Mouse (Mus musculus): Measurements from ENCODE around the gene Gmfb. TPM values are rescaled to one million over a fixed set of nuclear protein-coding genes. Genes with fewer than 3 reads are reported as not detected.
A peak's percentile ranks its signal among the peaks of the same experiment; 100 is the strongest.

The Gmfb gene
- polyA plus RNA-seq, 1 experiment, result 17.2 TPM

- H3ac ChIP-seq (ENCODE audit: control insufficient read depth, insufficient read length), result peak within 1 kb of the TSS; percentile 25
- TF ChIP-seq MYOD1 (IDR thresholded peaks at IDR 0.05; ENCODE audit: control insufficient read depth in 1 of 3, insufficient read length in 2 of 3, low read depth in 2 of 3) (no peak), REST (IDR thresholded peaks at IDR 0.05; ENCODE audit: insufficient read depth, insufficient read length) (no peak), E2F4 (IDR thresholded peaks at IDR 0.05; ENCODE audit: insufficient read depth) (peak; percentile 90), MYOG (IDR thresholded peaks at IDR 0.05; ENCODE audit: control insufficient read depth in 1 of 3, insufficient read depth in 1 of 3, insufficient read length in 2 of 3, low read depth in 2 of 3) (no peak), SRF (IDR thresholded peaks at IDR 0.05; ENCODE audit: control insufficient read depth, insufficient read length, low read depth) (no peak), POLR2AphosphoS2 (IDR thresholded peaks at IDR 0.05; ENCODE audit: insufficient read length, low read depth) (peak; percentile 76), POLR2A (IDR thresholded peaks at IDR 0.05; ENCODE audit: insufficient read length, low read depth) (peak; percentile 79)
- peak within 1 kb of the TSS; percentile 45 for H3K4me3 ChIP-seq
- H3K36me3 ChIP-seq (ENCODE audit: control insufficient read depth, insufficient read depth), result no peaks in the 10 kb centered on the region
- H3K79me2 ChIP-seq (ENCODE audit: control insufficient read depth, insufficient read depth), result no peaks in the 10 kb centered on the region
- H3K4me2 ChIP-seq (ENCODE audit: low read depth), result peak within 1 kb of the TSS; percentile 85
- H3K27me3 ChIP-seq (ENCODE audit: control insufficient read depth, insufficient read depth, insufficient read length), result no peaks in the 10 kb centered on the region
Measured at GRCm38 (mm10) chr14:46760355-46761029, 61.5 kb downstream of the Gmfb start, which contains the start of gene Cdkn3. Cdkn3 (plus strand) TSS chr14:46760541.

- no peaks in the 10 kb centered on the region for H3K27me3 ChIP-seq (ENCODE audit: control insufficient read depth, insufficient read depth, insufficient read length)
- peak overlapping the region; percentile 45 for H3K4me3 ChIP-seq
- TF ChIP-seq CEBPB (IDR thresholded peaks at IDR 0.05; ENCODE audit: insufficient read depth, poor library complexity, severe bottlenecking), result no peak
- no peak for TF ChIP-seq MYOG (IDR thresholded peaks at IDR 0.05; ENCODE audit: control insufficient read depth in 1 of 3, insufficient read depth in 1 of 3, insufficient read length in 2 of 3, low read depth in 2 of 3)
- TF ChIP-seq SRF (IDR thresholded peaks at IDR 0.05; ENCODE audit: control insufficient read depth, insufficient read length, low read depth), result no peak
- no peak for TF ChIP-seq POLR2A (IDR thresholded peaks at IDR 0.05; ENCODE audit: insufficient read length, low read depth)
- TF ChIP-seq E2F4 (IDR thresholded peaks at IDR 0.05; ENCODE audit: insufficient read depth), result no peak
- TF ChIP-seq TCF12 (IDR thresholded peaks at IDR 0.05; ENCODE audit: insufficient read depth, poor library complexity, severe bottlenecking), result no peak
- TF ChIP-seq TCF3 (IDR thresholded peaks at IDR 0.05; ENCODE audit: insufficient read length, low read depth), result no peak
- no peak for TF ChIP-seq USF1 (IDR thresholded peaks at IDR 0.05; ENCODE audit: low read depth)
- TF ChIP-seq POLR2AphosphoS2 (IDR thresholded peaks at IDR 0.05; ENCODE audit: insufficient read length, low read depth), result no peak
- TF ChIP-seq REST (IDR thresholded peaks at IDR 0.05; ENCODE audit: insufficient read depth, insufficient read length), result no peak
- no peaks in the 10 kb centered on the region for H3K79me2 ChIP-seq (ENCODE audit: control insufficient read depth, insufficient read depth)
- no peaks in the 10 kb centered on the region for H3K36me3 ChIP-seq (ENCODE audit: control insufficient read depth, insufficient read depth)
- H3K4me2 ChIP-seq (ENCODE audit: low read depth), result peak overlapping the region; percentile 85
- peak overlapping the region; percentile 25 for H3ac ChIP-seq (ENCODE audit: control insufficient read depth, insufficient read length)
Measured at GRCm38 (mm10) chr14:46759970-46760354, 62.1 kb downstream of the Gmfb start.

Other genes with a start within 250 kb of the Gmfb start
- gene Cdkn3, start 61.7 kb downstream of the Gmfb start, polyA plus RNA-seq (2012; fragmentation: generic; extraction: Trizol), result 12.5 TPM
- gene Cnih1, start 33.8 kb downstream of the Gmfb start, polyA plus RNA-seq (2012; fragmentation: generic; extraction: Trizol), result 104 TPM
- gene Cgrrf1, start 9.9 kb upstream of the Gmfb start, polyA plus RNA-seq (2012; fragmentation: generic; extraction: Trizol), result 40.6 TPM
- 15.7 TPM for gene Samd4, start 60.6 kb upstream of the Gmfb start, polyA plus RNA-seq (2012; fragmentation: generic; extraction: Trizol)